Mouse (Mus musculus): ENCODE data around the gene Hunk. TPM values are rescaled to one million over a fixed set of nuclear protein-coding genes. Genes with fewer than 3 reads are reported as not detected.

Gene Hunk
- polyA plus RNA-seq, 1 experiment = 5.7 TPM

DNA sequence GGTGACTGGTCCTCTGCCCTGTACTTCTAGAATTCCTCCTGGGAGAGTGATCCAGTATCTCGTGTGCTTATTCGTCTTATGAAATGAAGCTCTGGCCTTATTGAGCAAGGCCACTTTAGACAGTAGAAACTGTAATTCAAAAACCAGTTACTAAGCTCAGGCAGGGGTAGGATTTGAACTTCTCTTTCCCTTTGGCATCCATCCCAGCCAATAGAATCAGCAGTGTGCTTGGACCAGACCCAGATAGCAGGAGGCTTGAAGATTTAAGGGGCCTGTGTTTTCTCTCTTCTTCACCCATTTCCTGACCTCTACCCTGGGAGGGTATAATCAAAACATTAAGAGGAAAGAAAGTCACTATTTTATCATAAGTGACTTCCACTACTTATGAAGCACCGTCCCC, 1.8 kb upstream of the Hunk start:
- Histone ChIP-seq H3K27me3 (ENCODE audit: control insufficient read depth, insufficient read depth, low read length) (peaks cover 8% of the 10 kb centered on the region), H3K36me3 (ENCODE audit: control insufficient read depth, insufficient read depth, low read length) (no peaks in the 10 kb centered on the region), H3K27ac (ENCODE audit: control insufficient read depth, insufficient read depth, low read depth, low read length) (no peak overlapping the region), H3K4me1 (ENCODE audit: control insufficient read depth, insufficient read depth, low read length) (peaks cover 23% of the 10 kb centered on the region), H3K4me3 (ENCODE audit: control insufficient read depth, low read depth, low read length) (no peak overlapping the region)
- TF ChIP-seq CTCF (IDR thresholded peaks at IDR 0.05; ENCODE audit: control insufficient read depth, insufficient read depth, insufficient replicate concordance, low read depth, low read length) = no peak
- TF ChIP-seq POLR2A (IDR thresholded peaks at IDR 0.05; ENCODE audit: control insufficient read depth, low read depth, low read length) = no peak

GRCm38 (mm10) chr16:90384846-90385245, 967 bp upstream of the Hunk start:
- Histone ChIP-seq H3K36me3 (ENCODE audit: control insufficient read depth, insufficient read depth, low read length) (no peaks in the 10 kb centered on the region), H3K27me3 (ENCODE audit: control insufficient read depth, insufficient read depth, low read length) (peaks cover 8% of the 10 kb centered on the region), H3K4me3 (ENCODE audit: control insufficient read depth, low read depth, low read length) (no peak overlapping the region), H3K4me1 (ENCODE audit: control insufficient read depth, insufficient read depth, low read length) (peaks cover 23% of the 10 kb centered on the region), H3K27ac (ENCODE audit: control insufficient read depth, insufficient read depth, low read depth, low read length) (no peak overlapping the region)
- no peak for TF ChIP-seq POLR2A (IDR thresholded peaks at IDR 0.05; ENCODE audit: control insufficient read depth, low read depth, low read length)
- TF ChIP-seq CTCF (IDR thresholded peaks at IDR 0.05; ENCODE audit: control insufficient read depth, insufficient read depth, insufficient replicate concordance, low read depth, low read length) = no peak

DNA sequence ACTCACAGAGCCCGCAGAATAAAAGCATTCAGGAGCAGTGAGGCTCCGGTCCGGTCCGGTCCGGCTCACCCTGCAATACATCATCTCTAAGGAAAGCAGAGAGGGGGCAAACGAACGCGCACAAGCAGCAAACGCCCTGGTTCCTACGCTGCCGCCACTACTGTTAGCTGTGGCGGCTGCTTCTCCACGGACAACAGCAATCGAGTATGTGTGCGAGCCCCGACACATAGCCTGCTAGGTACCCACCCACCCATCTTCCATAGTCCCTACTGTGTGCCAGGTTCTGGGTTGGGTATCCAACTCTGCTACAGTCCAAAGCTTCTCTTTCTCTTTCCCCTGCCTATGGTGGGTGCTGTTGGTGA, 506 bp upstream of the Hunk start:
- Histone ChIP-seq H3K27ac (ENCODE audit: control insufficient read depth, insufficient read depth, low read depth, low read length) (no peak overlapping the region), H3K36me3 (ENCODE audit: control insufficient read depth, insufficient read depth, low read length) (no peaks in the 10 kb centered on the region), H3K4me1 (ENCODE audit: control insufficient read depth, insufficient read depth, low read length) (peaks cover 23% of the 10 kb centered on the region), H3K4me3 (ENCODE audit: control insufficient read depth, low read depth, low read length) (peak overlapping the region; percentile 79), H3K27me3 (ENCODE audit: control insufficient read depth, insufficient read depth, low read length) (peaks cover 8% of the 10 kb centered on the region)
- TF ChIP-seq CTCF (IDR thresholded peaks at IDR 0.05; ENCODE audit: control insufficient read depth, insufficient read depth, insufficient replicate concordance, low read depth, low read length) (no peak), POLR2A (IDR thresholded peaks at IDR 0.05; ENCODE audit: control insufficient read depth, low read depth, low read length) (no peak)

DNA sequence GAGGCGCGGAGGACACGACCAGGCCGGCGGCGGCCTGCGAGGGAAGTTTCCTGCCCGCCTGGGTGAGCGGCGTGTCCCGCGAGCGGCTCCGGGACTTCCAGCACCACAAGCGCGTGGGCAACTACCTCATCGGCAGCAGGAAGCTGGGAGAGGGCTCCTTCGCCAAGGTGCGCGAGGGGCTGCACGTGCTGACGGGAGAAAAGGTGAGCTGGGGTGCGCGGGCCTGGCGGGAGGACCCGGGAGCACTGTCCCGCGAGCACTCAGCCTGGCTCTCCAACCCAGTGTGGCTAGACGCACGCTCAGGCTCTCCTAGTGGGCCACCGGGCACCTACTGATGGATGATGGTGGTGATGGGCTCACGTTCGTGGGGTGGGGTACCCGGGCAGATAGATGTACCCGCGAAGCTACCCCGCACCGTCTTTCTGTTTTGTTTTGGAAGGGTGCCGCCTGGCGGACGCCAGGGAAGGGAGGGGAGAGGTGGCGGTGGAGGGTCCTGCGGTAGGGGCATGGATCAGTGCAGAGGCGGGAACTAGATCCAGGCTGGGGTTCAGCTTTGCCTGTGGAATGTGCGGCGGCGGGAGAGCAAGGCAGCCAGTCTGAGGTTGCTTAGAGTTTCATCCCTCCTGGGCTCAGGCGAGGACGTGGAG, 824 bp downstream of the Hunk start:
- peak overlapping the region; percentile 79 for H3K4me3 ChIP-seq (ENCODE audit: control insufficient read depth, low read depth, low read length)
- H3K27me3 ChIP-seq (ENCODE audit: control insufficient read depth, insufficient read depth, low read length) = peaks cover 8% of the 10 kb centered on the region
- no peak overlapping the region for H3K27ac ChIP-seq (ENCODE audit: control insufficient read depth, insufficient read depth, low read depth, low read length)
- H3K36me3 ChIP-seq (ENCODE audit: control insufficient read depth, insufficient read depth, low read length) = no peaks in the 10 kb centered on the region
- peaks cover 23% of the 10 kb centered on the region for H3K4me1 ChIP-seq (ENCODE audit: control insufficient read depth, insufficient read depth, low read length)
- TF ChIP-seq CTCF (IDR thresholded peaks at IDR 0.05; ENCODE audit: control insufficient read depth, insufficient read depth, insufficient replicate concordance, low read depth, low read length) = no peak

- Histone ChIP-seq H3K4me1 (ENCODE audit: control insufficient read depth, insufficient read depth, low read length) (peaks cover 23% of the 10 kb centered on the region), H3K27me3 (ENCODE audit: control insufficient read depth, insufficient read depth, low read length) (peaks cover 8% of the 10 kb centered on the region), H3K4me3 (ENCODE audit: control insufficient read depth, low read depth, low read length) (peak overlapping the region; percentile 79), H3K27ac (ENCODE audit: control insufficient read depth, insufficient read depth, low read depth, low read length) (no peak overlapping the region), H3K36me3 (ENCODE audit: control insufficient read depth, insufficient read depth, low read length) (no peaks in the 10 kb centered on the region)
- TF ChIP-seq CTCF (IDR thresholded peaks at IDR 0.05; ENCODE audit: control insufficient read depth, insufficient read depth, insufficient replicate concordance, low read depth, low read length) (no peak), POLR2A (IDR thresholded peaks at IDR 0.05; ENCODE audit: control insufficient read depth, low read depth, low read length) (no peak)
Observed at GRCm38 (mm10) chr16:90387161-90387671, 1.4 kb downstream of the Hunk start.

DNA sequence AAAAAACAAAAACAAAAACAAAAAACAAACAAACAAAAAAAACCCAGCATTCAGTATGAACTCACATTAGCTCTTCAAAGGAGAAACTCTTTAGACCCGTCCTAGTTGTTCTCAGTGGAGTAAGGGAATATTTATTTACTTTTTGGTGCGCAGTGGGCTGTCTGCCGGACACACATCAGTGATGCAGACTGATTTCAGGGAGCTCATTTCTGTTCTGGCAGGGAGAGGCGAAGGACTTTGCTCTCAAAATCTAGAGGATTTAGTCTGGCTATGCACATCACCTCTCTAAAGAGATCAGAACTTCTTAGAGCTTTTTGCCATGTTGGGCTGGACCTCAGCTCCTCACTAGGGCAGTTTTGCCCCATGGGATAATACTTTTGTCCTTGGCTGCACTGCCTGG, 2.1 kb downstream of the Hunk start:
- Histone ChIP-seq H3K27ac (ENCODE audit: control insufficient read depth, insufficient read depth, low read depth, low read length) (no peak overlapping the region), H3K36me3 (ENCODE audit: control insufficient read depth, insufficient read depth, low read length) (no peaks in the 10 kb centered on the region), H3K27me3 (ENCODE audit: control insufficient read depth, insufficient read depth, low read length) (peaks cover 8% of the 10 kb centered on the region), H3K4me3 (ENCODE audit: control insufficient read depth, low read depth, low read length) (no peak overlapping the region), H3K4me1 (ENCODE audit: control insufficient read depth, insufficient read depth, low read length) (peaks cover 23% of the 10 kb centered on the region)
- TF ChIP-seq POLR2A (IDR thresholded peaks at IDR 0.05; ENCODE audit: control insufficient read depth, low read depth, low read length) = no peak
- no peak for TF ChIP-seq CTCF (IDR thresholded peaks at IDR 0.05; ENCODE audit: control insufficient read depth, insufficient read depth, insufficient replicate concordance, low read depth, low read length)

DNA sequence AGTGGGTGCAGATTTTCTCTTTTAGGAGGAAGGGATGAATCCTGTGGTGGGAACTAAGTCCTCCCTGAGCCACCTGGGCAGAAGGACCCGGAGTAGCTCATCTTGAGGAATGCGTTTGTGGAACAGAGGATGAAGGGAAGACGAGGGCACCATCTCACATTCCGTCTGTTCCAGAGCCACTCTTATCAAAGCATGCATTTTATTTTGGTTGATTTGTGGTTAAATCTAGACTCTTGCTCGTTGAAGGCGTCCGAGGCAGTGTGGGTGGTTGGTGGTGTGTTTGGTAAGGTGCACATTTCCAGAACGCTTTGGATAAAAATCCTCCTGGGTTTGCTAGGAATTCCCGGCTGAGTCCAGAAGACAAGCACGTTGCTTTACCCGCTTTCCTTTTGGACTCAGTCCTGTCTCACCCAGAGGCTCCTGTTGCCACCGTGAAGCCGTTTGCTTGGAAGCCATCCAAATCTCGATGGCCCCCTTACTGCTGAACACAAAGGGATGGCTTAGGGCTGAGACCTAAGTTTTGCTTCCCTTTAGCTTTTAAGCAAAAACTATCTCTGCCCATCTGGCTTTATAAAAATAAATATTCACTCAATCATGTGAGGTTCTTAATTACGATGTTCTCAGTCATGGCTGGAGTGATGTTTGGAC, 3.4 kb downstream of the Hunk start:
- Histone ChIP-seq H3K36me3 (ENCODE audit: control insufficient read depth, insufficient read depth, low read length) (no peaks in the 10 kb centered on the region), H3K27ac (ENCODE audit: control insufficient read depth, insufficient read depth, low read depth, low read length) (no peak overlapping the region), H3K4me1 (ENCODE audit: control insufficient read depth, insufficient read depth, low read length) (peaks cover 23% of the 10 kb centered on the region), H3K4me3 (ENCODE audit: control insufficient read depth, low read depth, low read length) (no peak overlapping the region), H3K27me3 (ENCODE audit: control insufficient read depth, insufficient read depth, low read length) (peaks cover 8% of the 10 kb centered on the region)
- TF ChIP-seq CTCF (IDR thresholded peaks at IDR 0.05; ENCODE audit: control insufficient read depth, insufficient read depth, insufficient replicate concordance, low read depth, low read length) (no peak), POLR2A (IDR thresholded peaks at IDR 0.05; ENCODE audit: control insufficient read depth, low read depth, low read length) (no peak)
